Mouse (Mus musculus): ENCODE measurements at regions not wholly inside any gene's neighbourhood (a gene's known extent, or its start where the extent isn't known, plus 50 kb on each side); places are given as distances from the start of the nearest gene placed in this dataset.

- no peak overlapping the region for H3K9ac ChIP-seq (replicated peaks; ENCODE audit: low read length, poor library complexity, severe bottlenecking)
- no peaks in the 10 kb centered on the region for H3K27me3 ChIP-seq (ENCODE audit: insufficient read depth, low read length)
- no peaks in the 10 kb centered on the region for H3K9me3 ChIP-seq (ENCODE audit: low read length)
- ATAC-seq (ENCODE audit: low FRiP score), result no peak
- no peaks in the 10 kb centered on the region for H3K4me1 ChIP-seq (ENCODE audit: insufficient read depth, low read length)
- 84% methylated on average over 4 of the region's 4 CpGs for WGBS
- no peak overlapping the region for H3K4me3 ChIP-seq (ENCODE audit: low read depth, low read length)
- H3K27ac ChIP-seq (ENCODE audit: low read depth, low read length), result no peak overlapping the region
- TF ChIP-seq CTCF (IDR thresholded peaks at IDR 0.05), result no peak
- no peak for DNase-seq (ENCODE audit: low spot score)
- H3K36me3 ChIP-seq (ENCODE audit: insufficient read depth, low read length), result no peaks in the 10 kb centered on the region
- no peak overlapping the region for H3K4me2 ChIP-seq (ENCODE audit: low read depth, low read length, poor library complexity, severe bottlenecking)
Measured at GRCm38 (mm10) chr1:138674199-138674598, 54.3 kb upstream of the Nek7 start.

Data from midbrain, postnatal 0 days (tissue).